Mouse (Mus musculus) lung, postnatal 36 days (tissue): ENCODE measurements around the gene Epha7.
A peak's percentile ranks its signal among the peaks of the same experiment; 100 is the strongest.

Source experiments
- DNase-seq: peaks from one replicate; pipeline ENCODE4 v3.0.0; 2022; ENCODE audit warnings: mixed read lengths

Gene Epha7

GRCm38 (mm10) chr4:28812691-28813289 is at the start of gene Epha7:
TSS of gene Epha7 (plus strand) at chr4:28813131.
- DNase-seq: peak; percentile 97

- DNase-seq: no peak
Observed at GRCm38 (mm10) chr4:28783961-28784360, 29.0 kb upstream of the Epha7 start.

- DNase-seq: peak; percentile 53
Observed at GRCm38 (mm10) chr4:28808800-28809199, 4.1 kb upstream of the Epha7 start.

- no peak for DNase-seq
Observed at GRCm38 (mm10) chr4:28809703-28810102, 3.2 kb upstream of the Epha7 start.

- DNase-seq: peak; percentile 6
Observed at GRCm38 (mm10) chr4:28813551-28814475, 882 bp downstream of the Epha7 start.

- DNase-seq: no peak
Observed at GRCm38 (mm10) chr4:28814476-28814815, 1.5 kb downstream of the Epha7 start.

GRCm38 (mm10) chr4:28814816-28815620 is 2.1 kb downstream of the Epha7 start:
- DNase-seq: peak; percentile 38

GRCm38 (mm10) chr4:28815621-28815920 is 2.6 kb downstream of the Epha7 start:
- no peak for DNase-seq

- DNase-seq: no peak
Observed at GRCm38 (mm10) chr4:28823616-28824015, 10.7 kb downstream of the Epha7 start.

- peak; percentile 7 for DNase-seq
Observed at GRCm38 (mm10) chr4:28824616-28825015, 11.7 kb downstream of the Epha7 start.

- no peak for DNase-seq
Observed at GRCm38 (mm10) chr4:28837669-28838068, 24.7 kb downstream of the Epha7 start.

GRCm38 (mm10) chr4:28846311-28846710 is 33.4 kb downstream of the Epha7 start:
- no peak for DNase-seq

- no peak for DNase-seq
Observed at GRCm38 (mm10) chr4:28850388-28850787, 37.5 kb downstream of the Epha7 start.

- no peak for DNase-seq
Observed at GRCm38 (mm10) chr4:28862845-28863666, 50.1 kb downstream of the Epha7 start.

- no peak for DNase-seq
Observed at GRCm38 (mm10) chr4:28866411-28866810, 53.5 kb downstream of the Epha7 start.

GRCm38 (mm10) chr4:28871615-28872014 is 58.7 kb downstream of the Epha7 start:
- no peak for DNase-seq

GRCm38 (mm10) chr4:28881271-28882044 is 68.5 kb downstream of the Epha7 start:
- DNase-seq: no peak

- no peak for DNase-seq
Observed at GRCm38 (mm10) chr4:28889630-28890029, 76.7 kb downstream of the Epha7 start.

- DNase-seq: no peak
Observed at GRCm38 (mm10) chr4:28890102-28890501, 77.2 kb downstream of the Epha7 start.

GRCm38 (mm10) chr4:28895480-28895879 is 82.5 kb downstream of the Epha7 start:
- no peak for DNase-seq

- no peak for DNase-seq
Observed at GRCm38 (mm10) chr4:28899373-28899772, 86.4 kb downstream of the Epha7 start.

- no peak for DNase-seq
Observed at GRCm38 (mm10) chr4:28899783-28900182, 86.9 kb downstream of the Epha7 start.
